Mouse (Mus musculus) urinary bladder, adult 18-20 months (tissue): ENCODE results near the gene Dctn1.
"Not testable (repeated sequence)": the region's sequence is repeated elsewhere in the genome, so short reads cannot be mapped to it uniquely, and the experiment has no call there.

Experiments
- DNase-seq, 2 experiments: peaks; one replicate each; pipeline ENCODE4 v3.0.0; 2022; ENCODE audit warnings: low spot score in 2 of 2, mixed read lengths in 2 of 2

The Dctn1 gene

GRCm38 (mm10) chr6:83136291-83136880, 29.3 kb upstream of the Dctn1 start:
- DNase-seq, result no peak

- DNase-seq, result peak in 1 of 2 experiments; percentile 49
Measured at GRCm38 (mm10) chr6:83136881-83137575, 28.7 kb upstream of the Dctn1 start.

DNA sequence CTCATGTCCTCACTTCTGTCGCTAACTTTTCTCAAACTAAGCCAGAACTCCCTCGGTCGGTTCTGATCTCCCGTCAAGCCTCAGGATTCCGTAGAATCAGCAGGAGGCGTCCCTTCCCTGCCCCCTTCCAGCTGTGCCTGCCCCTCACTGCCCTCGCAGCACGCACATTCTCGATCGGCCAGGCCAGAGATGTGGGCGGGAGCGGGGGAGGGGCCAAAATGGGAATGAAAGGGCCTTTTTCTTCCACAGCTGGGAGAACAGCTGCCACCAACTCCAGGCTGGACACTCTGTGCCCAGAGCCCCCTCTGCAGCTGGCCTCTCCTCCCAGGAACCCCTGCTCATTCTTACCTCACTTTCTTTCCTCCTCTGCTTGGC, 28.2 kb upstream of the Dctn1 start:
- peak in 1 of 2 experiments; percentile 77 for DNase-seq

DNA sequence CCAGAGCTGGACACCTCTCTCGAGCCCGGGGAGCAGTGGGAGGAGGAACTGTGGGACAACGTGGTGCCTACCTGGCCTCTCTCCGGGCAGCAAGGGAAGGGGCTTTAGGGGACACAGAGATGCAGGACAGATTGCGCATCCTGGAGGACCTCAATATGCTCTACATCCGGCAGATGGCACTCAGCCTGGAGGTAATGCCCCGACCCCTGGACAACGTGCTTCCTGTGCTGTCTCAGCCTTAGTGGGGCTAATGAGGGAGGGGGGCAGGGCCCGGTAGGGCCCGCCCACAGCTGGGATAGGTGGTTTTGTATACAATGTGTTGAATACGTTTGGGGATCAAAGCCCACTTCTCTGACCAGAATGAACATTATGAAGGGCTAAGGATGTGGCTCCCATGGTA, 27.7 kb upstream of the Dctn1 start:
- DNase-seq, result no peak

DNA sequence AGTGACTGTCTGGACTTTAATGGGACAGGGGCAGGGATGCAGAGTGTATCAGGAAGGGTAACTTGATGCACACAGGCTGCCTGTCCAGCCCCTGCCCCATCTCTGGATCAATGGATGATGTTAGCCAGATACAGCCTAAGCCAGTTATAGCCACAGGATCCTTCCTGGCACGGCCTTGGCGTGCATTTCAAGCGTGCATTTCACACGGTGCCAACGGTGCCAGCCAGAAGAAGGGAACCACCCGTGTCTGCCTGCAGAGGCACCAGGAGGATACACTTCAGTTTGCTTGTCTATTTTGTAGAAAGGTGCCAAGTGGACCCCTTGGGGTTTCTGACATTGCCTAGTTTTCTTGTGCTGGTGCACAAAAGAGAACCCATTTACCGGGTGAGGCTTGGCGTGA, 25.7 kb upstream of the Dctn1 start:
- no peak for DNase-seq

GRCm38 (mm10) chr6:83141636-83142035, 24.1 kb upstream of the Dctn1 start:
- no peak for DNase-seq

- no peak for DNase-seq
Measured at GRCm38 (mm10) chr6:83142211-83142731, 23.4 kb upstream of the Dctn1 start.

DNA sequence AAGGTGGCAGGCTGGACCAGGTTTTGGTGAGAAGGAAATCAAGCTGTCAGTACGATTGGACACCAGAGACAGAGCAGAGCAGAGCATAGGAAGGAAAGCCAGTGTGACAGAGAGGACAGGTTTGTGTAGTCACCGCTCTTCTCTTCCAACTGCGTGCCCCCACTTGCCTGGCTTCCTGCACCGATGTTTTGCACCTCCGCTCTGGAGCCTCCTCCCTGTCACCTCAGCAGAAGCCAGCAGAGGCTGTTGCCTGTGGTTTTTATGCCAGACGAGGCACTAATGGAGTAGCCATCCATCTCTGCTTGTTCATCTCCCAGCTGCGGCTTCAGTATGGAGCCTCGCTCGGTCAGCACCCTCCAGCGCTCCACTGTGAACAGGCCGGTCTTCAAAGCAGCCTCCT, 22.8 kb upstream of the Dctn1 start:
- DNase-seq, result peak in 1 of 2 experiments; percentile 43

DNA sequence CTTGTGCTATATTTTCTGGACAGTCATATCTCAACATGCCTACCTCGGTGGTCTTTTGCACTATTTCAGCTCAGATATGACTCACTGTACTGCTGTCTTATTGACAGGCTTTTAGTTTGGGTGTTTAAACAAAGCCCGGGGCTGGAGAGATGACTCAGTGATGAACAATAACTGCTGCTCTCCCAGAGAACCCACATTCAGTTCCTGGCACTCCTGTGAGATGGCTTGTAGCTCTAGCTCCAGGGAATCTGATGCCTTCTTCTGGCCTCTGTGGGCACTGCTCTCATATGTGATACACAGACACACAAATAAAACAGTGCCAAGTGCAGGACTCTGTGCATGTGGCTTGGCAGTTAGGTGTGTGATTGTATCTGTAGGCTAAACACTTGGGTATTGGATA, 20.5 kb upstream of the Dctn1 start:
- no peak for DNase-seq

GRCm38 (mm10) chr6:83145805-83146204, 19.9 kb upstream of the Dctn1 start:
- DNase-seq, result no peak

DNA sequence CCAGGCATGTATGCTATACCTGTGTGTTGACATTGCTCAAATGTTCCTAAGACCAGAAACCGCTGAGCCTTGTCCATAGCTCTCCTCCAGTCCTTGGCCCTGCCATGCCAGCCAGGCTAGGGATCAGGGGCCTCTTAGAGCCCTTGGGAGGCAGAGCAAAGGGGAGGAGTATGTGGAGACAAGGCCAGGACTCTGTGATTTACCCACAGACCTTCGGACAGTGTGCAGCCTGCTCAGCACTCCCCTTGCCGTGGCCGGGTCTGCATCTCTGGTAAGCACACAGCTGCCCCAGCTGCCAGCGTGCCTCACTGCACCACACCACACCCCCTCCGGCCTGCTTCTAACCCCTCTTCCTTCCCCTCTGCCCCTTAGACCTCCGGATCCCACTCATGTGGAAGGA, 18.4 kb upstream of the Dctn1 start:
- no peak for DNase-seq

DNA sequence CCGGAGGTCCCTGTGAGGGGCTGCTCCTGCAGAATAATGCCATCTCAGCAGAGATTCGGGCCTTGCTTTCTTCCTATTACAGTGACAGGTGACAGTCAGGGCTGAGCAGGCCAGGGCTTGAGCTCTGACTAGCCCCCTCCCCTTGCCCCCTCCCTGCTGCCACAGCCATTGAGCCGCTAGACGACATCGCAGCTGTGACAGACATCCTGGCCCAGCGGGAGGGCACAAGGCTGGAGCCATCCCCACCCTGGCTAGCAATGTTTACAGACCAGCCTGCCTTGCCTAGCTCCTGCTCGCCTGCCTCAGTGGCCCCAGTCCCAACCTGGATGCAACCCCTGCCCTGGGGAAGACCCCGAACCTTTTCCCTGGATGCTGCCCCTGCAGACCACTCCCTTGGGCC, 14.0 kb upstream of the Dctn1 start:
- no peak for DNase-seq

DNA sequence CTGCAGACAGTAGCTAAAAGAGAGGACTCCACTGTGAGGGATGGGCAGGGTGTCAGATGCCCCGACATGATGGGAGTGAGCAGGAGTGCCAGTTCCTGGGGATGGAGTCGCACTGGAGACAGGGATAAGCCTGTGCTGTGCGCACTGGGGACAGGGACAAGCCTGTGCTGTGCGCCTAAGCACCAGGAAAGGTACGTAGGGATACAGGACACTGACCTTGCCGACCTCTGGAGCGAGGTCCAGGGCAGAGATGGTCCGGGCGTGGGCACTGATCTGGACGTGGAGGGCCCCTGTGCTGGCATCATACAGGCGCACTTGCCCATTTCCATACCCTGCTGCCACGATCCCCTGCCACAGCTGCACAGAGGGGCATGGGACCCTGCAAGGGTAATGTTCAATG, 12.7 kb upstream of the Dctn1 start:
- no peak for DNase-seq

DNA sequence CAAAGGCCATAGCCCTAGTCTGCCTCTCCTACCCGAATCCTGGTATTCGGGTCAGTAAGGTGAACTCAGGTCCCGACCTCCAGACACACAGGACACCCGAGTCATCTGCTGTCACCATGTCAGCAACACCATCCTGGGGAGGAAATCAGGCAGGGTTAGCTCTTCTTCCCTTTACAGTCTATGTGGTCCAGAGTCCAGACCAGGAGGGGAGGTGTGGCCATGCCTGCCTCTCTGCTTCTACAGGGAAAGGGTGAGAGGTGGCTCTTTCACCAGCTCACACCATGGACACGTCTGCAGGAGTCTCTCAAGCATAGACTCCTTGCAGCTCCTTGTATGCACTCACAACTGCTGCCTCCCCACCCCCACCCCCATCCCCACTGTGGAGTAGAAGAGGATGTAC, 12.2 kb upstream of the Dctn1 start:
- no peak for DNase-seq

- no peak for DNase-seq
Measured at GRCm38 (mm10) chr6:83155552-83156238, 10.0 kb upstream of the Dctn1 start.

DNA sequence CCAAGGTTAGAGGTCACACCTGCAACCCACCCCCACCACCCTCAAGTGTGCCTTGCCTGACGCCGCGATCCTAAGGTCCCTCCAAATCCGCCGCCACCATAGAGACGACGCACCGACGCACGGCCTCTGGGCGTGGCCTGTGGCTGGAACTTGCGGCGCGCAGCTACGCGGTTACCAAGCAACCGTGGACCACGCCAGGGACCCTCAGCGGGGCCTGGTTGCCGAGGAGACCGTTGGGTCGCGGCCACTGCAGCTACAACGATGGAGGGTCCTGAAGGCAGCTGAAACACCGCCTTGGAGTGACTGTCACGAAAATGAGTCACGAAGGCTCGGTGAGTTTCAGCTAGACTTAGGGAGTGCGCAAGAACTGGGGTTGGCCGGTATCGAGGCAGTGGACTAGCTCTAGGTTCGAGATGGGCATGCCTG, 9.4 kb upstream of the Dctn1 start, which contains the start of the genes Wdr54 and 1700003E16Rik:
Gene Wdr54 (minus strand): TSS at position 139 of the 426 bp plus-strand sequence.
Gene 1700003E16Rik (plus strand): TSS at position 146 of the 426 bp plus-strand sequence.
- peak in 1 of 2 experiments; percentile 69 for DNase-seq

DNA sequence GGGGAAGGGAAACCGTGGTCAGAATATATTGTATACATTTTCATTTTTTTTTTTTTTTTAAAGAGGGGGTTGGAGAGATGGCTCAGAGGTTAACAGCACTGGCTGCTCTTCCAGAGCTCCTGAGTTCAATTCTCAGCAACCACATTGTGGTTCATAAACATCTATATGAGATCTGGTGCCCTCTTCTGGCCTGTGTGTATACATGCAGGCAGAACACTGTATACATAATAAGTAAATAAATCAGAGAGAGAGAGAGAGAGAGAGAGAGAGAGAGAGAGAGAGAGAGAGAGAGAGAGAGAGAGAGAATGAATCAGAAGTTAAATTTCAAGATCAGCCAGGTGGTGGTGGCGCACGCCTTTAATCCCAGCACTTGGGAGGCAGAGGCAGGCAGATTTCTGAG, 6.3 kb upstream of the Dctn1 start:
- DNase-seq, result not testable (repeated sequence)

- no peak for DNase-seq
Measured at GRCm38 (mm10) chr6:83161442-83161841, 4.3 kb upstream of the Dctn1 start.

DNA sequence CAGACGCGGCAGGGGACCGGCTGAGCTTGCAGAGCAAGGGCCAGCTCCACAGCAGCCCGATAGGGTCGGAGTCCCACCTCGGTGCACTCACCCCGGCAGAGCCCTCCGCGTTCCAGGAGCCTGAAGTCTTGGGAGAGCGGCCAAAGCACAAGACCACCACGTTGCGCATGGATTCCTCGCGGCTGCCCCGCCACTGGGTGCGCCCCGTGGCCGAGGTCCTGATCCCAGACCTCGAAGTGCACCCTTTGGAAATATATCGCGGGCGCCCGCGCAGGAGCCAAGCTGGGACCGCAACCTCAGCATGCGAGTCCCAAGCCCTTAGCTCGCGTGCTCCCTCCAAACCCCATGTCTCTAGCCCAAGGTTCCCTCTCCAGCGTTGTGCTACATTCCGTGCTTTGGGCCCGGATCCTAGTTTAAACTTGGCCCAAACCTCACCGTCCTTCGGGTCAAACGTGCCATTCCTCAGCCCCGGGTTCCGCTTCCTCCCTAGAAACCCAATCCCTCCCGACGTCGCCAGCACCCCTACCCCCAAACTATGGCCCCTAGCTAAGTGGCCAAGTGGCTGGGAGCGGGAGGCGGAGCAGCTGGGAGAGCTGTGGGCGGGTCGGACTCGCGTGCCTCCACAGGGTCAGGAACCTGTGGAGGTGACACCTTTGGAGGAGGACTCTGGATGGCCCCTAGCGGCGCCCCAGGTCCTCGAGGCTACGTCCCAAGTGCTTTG, 3.6 kb upstream of the Dctn1 start:
- peak; percentile 31 to 65 for DNase-seq

- peak in 1 of 2 experiments; percentile 65 for DNase-seq
Measured at GRCm38 (mm10) chr6:83162701-83163100, 3.0 kb upstream of the Dctn1 start.

- DNase-seq, result no peak
Measured at GRCm38 (mm10) chr6:83165026-83165606, 604 bp upstream of the Dctn1 start.

DNA sequence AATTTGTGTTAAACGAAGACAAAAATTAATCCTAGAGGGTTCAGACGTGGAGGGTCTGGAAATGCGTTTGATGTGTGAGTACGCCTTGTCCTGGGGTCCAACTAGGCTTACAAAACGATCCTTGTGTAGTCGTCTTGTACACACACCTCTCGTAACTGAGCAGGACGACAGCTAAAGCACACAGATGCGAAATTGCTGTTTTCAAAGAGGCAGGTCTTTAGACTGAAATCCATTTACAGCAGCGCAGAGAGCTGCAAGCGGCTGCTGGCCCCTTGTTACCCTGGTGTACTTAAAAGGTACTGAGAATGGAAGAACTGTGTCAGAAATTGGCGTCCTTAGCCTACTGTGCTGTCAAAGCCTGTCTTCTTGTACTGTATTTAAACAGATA, 517 bp downstream of the Dctn1 start:
- DNase-seq, result no peak
